Comparison of ENCODE assay signal across 16 mouse cellular contexts in genomic region chr1:151709734-151710022, GRCm38 (mm10). TPM values are rescaled to one million over a fixed set of nuclear protein-coding genes. Genes with fewer than 3 reads are reported as not detected.
A peak's percentile ranks its signal among the peaks of the same experiment; 100 is the strongest.
DNase-seq lines count a peak whose midpoint lies in the region; ATAC-seq and TF ChIP-seq lines count a peak whose summit lies in the region.
"Had no signal": no experiment of that assay in that cellular context is flagged by ENCODE, and none has a peak within 500 bp of the region (broad histone marks: within the 10 kb centered on the region; RNA-seq: fewer than 3 reads in every experiment).

No protein-coding gene starts in this region.

- H3K4me2 ChIP-seq in heart, embryonic 16.5 days (ENCODE audit: low read depth, low read length), result peak overlapping the region; percentile 35; the same call in 1 of the 2 replicates
- H3K4me2 ChIP-seq in lung, embryonic 16.5 days (ENCODE audit: low read depth, low read length), result peak overlapping the region; percentile 35; the same call in 1 of the 2 replicates
- 0 out of 2 replicates have a peak overlapping the region, but pooled peaks have one; percentile 23 for H3K4me2 ChIP-seq in intestine, embryonic 16.5 days (ENCODE audit: low read depth, low read length)
- H3K4me2 ChIP-seq in limb, embryonic 14.5 days (replicated peaks; ENCODE audit: low read depth, low read length, severe bottlenecking), result no peak overlapping the region
- H3K4me2 ChIP-seq: neural tube, embryonic 13.5 days had no signal

- no peaks in the 10 kb centered on the region for H3K36me3 ChIP-seq in heart, embryonic 16.5 days (ENCODE audit: control insufficient read depth, insufficient read depth)
- no peaks in the 10 kb centered on the region for H3K36me3 ChIP-seq in heart, adult 2 months (ENCODE audit: control insufficient read depth, insufficient read depth, low read length)
- no peaks in the 10 kb centered on the region for H3K36me3 ChIP-seq in lung, embryonic 16.5 days (ENCODE audit: control insufficient read depth, insufficient read depth, low read length)
- no peaks in the 10 kb centered on the region for H3K36me3 ChIP-seq in intestine, embryonic 16.5 days (ENCODE audit: control insufficient read depth, insufficient read depth, low read length)
- H3K36me3 ChIP-seq in limb, embryonic 14.5 days (ENCODE audit: control insufficient read depth, insufficient read depth, low read length), result no peaks in the 10 kb centered on the region
- H3K36me3 ChIP-seq: forebrain, embryonic 10.5 days; midbrain, embryonic 10.5 days; neural tube, embryonic 13.5 days had no signal

- no peak overlapping the region; the same call in 1 of the 2 replicates for H3K9ac ChIP-seq in heart, embryonic 16.5 days (ENCODE audit: low read length)
- no peak overlapping the region for H3K9ac ChIP-seq in heart, adult 2 months (ENCODE audit: low read depth, low read length)
- H3K9ac ChIP-seq in lung, embryonic 16.5 days (ENCODE audit: low read length), result no peak overlapping the region
- no peak overlapping the region for H3K9ac ChIP-seq in intestine, embryonic 16.5 days (ENCODE audit: low read depth, low read length)
- H3K9ac ChIP-seq in limb, embryonic 14.5 days (ENCODE audit: low read depth, low read length, severe bottlenecking), result no peak overlapping the region
- H3K9ac ChIP-seq: neural tube, embryonic 13.5 days had no signal

- ATAC-seq in heart, embryonic 16.5 days (replicated peaks; ENCODE audit: extremely low read depth, insufficient read depth, low FRiP score), result no peak
- ATAC-seq in lung, embryonic 16.5 days (ENCODE audit: low read depth), result peak; percentile 58
- peak; percentile 25; the same call in 1 of the 2 replicates for ATAC-seq in intestine, embryonic 16.5 days
- 0 out of 2 replicates have a peak, but pooled peaks have one; percentile 31 for ATAC-seq in limb, embryonic 14.5 days (ENCODE audit: low FRiP score, low read depth)
- ATAC-seq: inflammation-experienced regulatory T-cells, adult 6 months had no signal

- no peak for TF ChIP-seq EP300 in heart, adult 2 months (IDR thresholded peaks at IDR 0.05; ENCODE audit: insufficient read depth, low read depth, low read length)

- WGBS in heart, embryonic 16.5 days, result 31% methylated on average over 2 of the region's 2 CpGs
- 40% methylated on average over 2 of the region's 2 CpGs for WGBS in heart, adult 2 months
- 18% methylated on average over 2 of the region's 2 CpGs for WGBS in lung, embryonic 16.5 days
- WGBS in intestine, embryonic 16.5 days, result 29% methylated on average over 2 of the region's 2 CpGs
- WGBS in limb, embryonic 14.5 days, result 23% methylated on average over 2 of the region's 2 CpGs

- no peak for DNase-seq in heart, adult 2 months
- no peak for DNase-seq in lung, postnatal 10 days
- no peak for DNase-seq in limb, embryonic 14.5 days (ENCODE audit: low spot score)
- DNase-seq in adrenal gland, postnatal 10 days, result no peak
- DNase-seq in cerebellum, postnatal 36 days, result no peak
- DNase-seq: cerebellum, adult 9-10 months; gastrocnemius, postnatal 14 days; right cerebral cortex, postnatal 14 days; thymus, postnatal 4 days had no signal

- no peak overlapping the region for H3K4me3 ChIP-seq in heart, embryonic 16.5 days (ENCODE audit: low read length)
- H3K4me3 ChIP-seq in heart, adult 2 months, result no peak overlapping the region
- no peak overlapping the region for H3K4me3 ChIP-seq in lung, embryonic 16.5 days (ENCODE audit: low read length)
- no peak overlapping the region for H3K4me3 ChIP-seq in intestine, embryonic 16.5 days (ENCODE audit: low read length)
- no peak overlapping the region for H3K4me3 ChIP-seq in limb, embryonic 14.5 days (replicated peaks; ENCODE audit: low read length)
- H3K4me3 ChIP-seq: forebrain, embryonic 10.5 days; midbrain, embryonic 10.5 days; neural tube, embryonic 13.5 days had no signal

- no peak for TF ChIP-seq POLR2A in heart, adult 2 months (IDR thresholded peaks at IDR 0.05; ENCODE audit: insufficient read depth, low read depth, low read length)
- no peak for TF ChIP-seq POLR2A in limb, embryonic 14.5 days (IDR thresholded peaks at IDR 0.05; ENCODE audit: borderline replicate concordance, extremely low read depth, insufficient read depth, insufficient read length)

- peaks cover 11% of the 10 kb centered on the region for H3K4me1 ChIP-seq in heart, embryonic 16.5 days (ENCODE audit: control insufficient read depth, insufficient read depth, low read length)
- H3K4me1 ChIP-seq in heart, adult 2 months (ENCODE audit: control insufficient read depth, insufficient read depth, low read length), result peaks cover 6% of the 10 kb centered on the region
- peaks cover 14% of the 10 kb centered on the region for H3K4me1 ChIP-seq in lung, embryonic 16.5 days (replicated peaks; ENCODE audit: control insufficient read depth, insufficient read depth, low read length)
- H3K4me1 ChIP-seq in intestine, embryonic 16.5 days (ENCODE audit: control insufficient read depth, insufficient read depth, low read length), result peaks cover 11% of the 10 kb centered on the region
- H3K4me1 ChIP-seq in limb, embryonic 14.5 days (ENCODE audit: control insufficient read depth, insufficient read depth, low read length), result peaks cover 5% of the 10 kb centered on the region; the same call in 1 of the 2 replicates

- H3K79me2 ChIP-seq in heart, adult 2 months (replicated peaks; ENCODE audit: control insufficient read depth, insufficient read depth, low read length), result no peaks in the 10 kb centered on the region

- intact Hi-C loops in heart, adult 2 months (cut with DNase I), result loop anchor here (5.0 to 10.0 kb wide), 2 partner anchors 217 to 675 kb away; no protein-coding TSS in a partner anchor

- H3K27me3 ChIP-seq in heart, embryonic 16.5 days (ENCODE audit: control insufficient read depth, insufficient read depth, low read length), result no peaks in the 10 kb centered on the region
- H3K27me3 ChIP-seq in heart, adult 2 months (ENCODE audit: control insufficient read depth, insufficient read depth, low read length), result no peaks in the 10 kb centered on the region
- no peaks in the 10 kb centered on the region; the same call in 1 of the 2 replicates for H3K27me3 ChIP-seq in lung, embryonic 16.5 days (ENCODE audit: control insufficient read depth, insufficient read depth, low read depth, low read length)
- H3K27me3 ChIP-seq in intestine, embryonic 16.5 days (replicated peaks; ENCODE audit: control insufficient read depth, insufficient read depth, low read length), result no peaks in the 10 kb centered on the region
- no peaks in the 10 kb centered on the region for H3K27me3 ChIP-seq in limb, embryonic 14.5 days (ENCODE audit: control insufficient read depth, insufficient read depth, low read length)

- no peaks in the 10 kb centered on the region for H3K9me3 ChIP-seq in heart, embryonic 16.5 days (replicated peaks; ENCODE audit: control insufficient read depth, low read length)
- no peaks in the 10 kb centered on the region for H3K9me3 ChIP-seq in lung, embryonic 16.5 days (ENCODE audit: control insufficient read depth, low read length)
- H3K9me3 ChIP-seq in intestine, embryonic 16.5 days (ENCODE audit: control insufficient read depth, low read length), result no peaks in the 10 kb centered on the region
- no peaks in the 10 kb centered on the region for H3K9me3 ChIP-seq in limb, embryonic 14.5 days (ENCODE audit: control insufficient read depth, low read length)
- H3K9me3 ChIP-seq: forebrain, embryonic 10.5 days; midbrain, embryonic 10.5 days; neural tube, embryonic 13.5 days had no signal

- H3K27ac ChIP-seq in heart, embryonic 16.5 days (ENCODE audit: low read length), result no peak overlapping the region
- H3K27ac ChIP-seq in heart, adult 2 months, result no peak overlapping the region
- H3K27ac ChIP-seq in lung, embryonic 16.5 days (ENCODE audit: low read length), result peak overlapping the region; percentile 51
- H3K27ac ChIP-seq in intestine, embryonic 16.5 days (ENCODE audit: low read length), result 0 out of 2 replicates have a peak overlapping the region, but pooled peaks have one; percentile 5
- H3K27ac ChIP-seq in limb, embryonic 14.5 days (replicated peaks; ENCODE audit: low read depth, low read length), result no peak overlapping the region
- H3K27ac ChIP-seq: forebrain, embryonic 10.5 days; midbrain, embryonic 10.5 days; neural tube, embryonic 13.5 days had no signal

- no peak for TF ChIP-seq CTCF in heart, adult 2 months (IDR thresholded peaks at IDR 0.05)

RNA-seq across cellular contexts. Expression of gene Edem3, which starts 45.5 kb away (rescaled TPM):
- polyA plus RNA-seq in heart, embryonic 16.5 days (2015; fragmentation: Nextera tagmentation; extraction: Ambion mirVana), result 9.8 and 11.6 TPM in 2 replicates
- 10 to 100 TPM; 18.3 to 19.4 TPM for total RNA-seq in heart, adult 2 months (2021)
- 3.8 and 8.5 TPM in 2 replicates for polyA plus RNA-seq in heart, adult 2 months (2012; rRNA removed)
- 15.9 and 17.7 TPM in 2 replicates for polyA plus RNA-seq in lung, embryonic 16.5 days (2015; fragmentation: Nextera tagmentation; extraction: Ambion mirVana)
- polyA plus RNA-seq in intestine, embryonic 16.5 days (2015; fragmentation: Nextera tagmentation; extraction: Ambion mirVana), result 8.8 and 11.1 TPM in 2 replicates
- 17.4 and 18.6 TPM in 2 replicates for polyA plus RNA-seq in limb, embryonic 14.5 days (2012; rRNA removed)
- 27.0 and 28.1 TPM in 2 replicates for polyA plus RNA-seq in limb, embryonic 14.5 days (2014; fragmentation: Nextera tagmentation; extraction: Ambion mirVana)
- 10 to 100 TPM; 75.4 to 77.1 TPM for total RNA-seq in adrenal gland, postnatal 10 days (2021)

Comparison
In these comparisons a context has a peak if more than half of its experiments do, and no peak if none do; other contexts are left out.
1. H3K27ac ChIP-seq: peak in lung, embryonic 16.5 days (single experiment) and intestine, embryonic 16.5 days (single experiment); none in heart, embryonic 16.5 days (single experiment), heart, adult 2 months (single experiment) and limb, embryonic 14.5 days (single experiment).